Mouse (Mus musculus): ENCODE measurements around the gene Bcl2l1. TPM values are rescaled to one million over a fixed set of nuclear protein-coding genes. Genes with fewer than 3 reads are reported as not detected.

Gene Bcl2l1
- total RNA-seq, 2 experiments from 2014 or later = 19.6 to 21.4 TPM

DNA sequence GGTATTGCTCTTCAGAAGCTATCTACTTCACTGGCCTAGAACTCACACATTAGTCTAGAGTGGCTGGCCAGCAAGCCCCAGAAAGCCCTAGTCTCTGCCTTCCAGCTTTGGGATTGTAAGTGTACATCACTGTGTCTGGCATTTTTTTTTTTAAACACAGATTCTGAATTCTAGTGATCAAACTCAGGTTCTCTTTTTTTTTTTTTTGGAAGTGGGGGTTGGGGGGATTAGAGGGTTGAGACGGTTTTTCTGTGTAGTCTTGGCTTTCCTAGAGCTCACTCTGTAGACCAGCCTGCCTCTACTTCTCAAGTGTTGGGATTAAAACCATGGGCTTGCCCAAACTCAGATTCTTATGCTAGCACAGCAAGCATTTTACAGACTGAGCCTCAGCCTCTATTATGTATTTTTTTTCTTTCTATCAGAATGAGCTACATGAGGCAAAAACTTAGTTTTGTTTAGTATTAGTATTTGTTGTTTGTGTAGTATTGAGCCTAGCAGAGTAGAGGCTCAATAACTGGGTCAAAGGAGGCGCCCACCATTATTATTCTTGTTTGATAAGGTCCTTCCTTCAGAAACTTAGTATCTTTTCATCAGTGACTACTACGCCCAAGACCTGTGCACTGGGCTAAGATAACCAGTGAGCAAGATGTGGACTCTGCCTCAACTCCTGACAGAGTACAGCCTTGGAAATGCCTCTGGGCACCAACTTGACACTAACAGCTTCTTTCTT lies 6.9 kb downstream of the Bcl2l1 start:
- DNase-seq = no peak

DNA sequence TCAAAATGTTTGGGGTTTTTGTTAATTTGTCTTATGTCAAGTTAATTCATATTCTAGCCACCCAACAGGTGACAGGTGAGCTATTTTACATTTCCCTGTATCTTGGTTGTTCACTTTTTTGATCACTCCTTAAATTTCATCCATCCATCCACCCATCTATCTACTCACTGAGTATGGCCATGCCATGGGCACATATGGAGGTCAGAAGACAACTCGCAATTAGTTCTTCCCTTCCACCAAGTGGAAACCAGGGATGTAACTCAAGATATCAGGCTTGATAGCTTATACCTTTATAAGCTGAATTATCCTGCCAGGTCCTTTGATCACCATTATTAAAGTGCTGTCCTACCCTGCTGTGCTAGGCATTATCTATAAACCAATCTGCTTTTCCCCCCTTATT lies 7.8 kb downstream of the Bcl2l1 start:
- no peak for DNase-seq

DNA sequence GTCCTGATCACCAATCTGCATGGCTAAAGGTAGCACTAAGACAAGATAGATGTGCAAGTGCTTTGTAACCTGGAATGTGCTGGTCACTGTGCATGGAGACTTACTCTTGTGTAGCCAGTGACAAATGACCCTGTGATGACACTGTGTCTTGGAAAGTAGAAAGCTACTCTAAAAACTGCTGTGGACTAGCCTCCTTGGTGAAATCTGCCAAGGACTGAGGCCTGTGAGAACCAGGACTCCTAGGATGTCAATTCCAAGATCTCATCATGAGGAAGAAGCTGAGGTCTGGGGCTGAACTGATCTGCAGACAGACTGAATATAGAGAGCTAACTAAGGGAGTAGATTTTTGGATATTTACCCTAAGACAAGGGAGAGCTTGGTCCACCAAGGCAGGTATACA lies 10.0 kb downstream of the Bcl2l1 start:
- no peak for DNase-seq

DNA sequence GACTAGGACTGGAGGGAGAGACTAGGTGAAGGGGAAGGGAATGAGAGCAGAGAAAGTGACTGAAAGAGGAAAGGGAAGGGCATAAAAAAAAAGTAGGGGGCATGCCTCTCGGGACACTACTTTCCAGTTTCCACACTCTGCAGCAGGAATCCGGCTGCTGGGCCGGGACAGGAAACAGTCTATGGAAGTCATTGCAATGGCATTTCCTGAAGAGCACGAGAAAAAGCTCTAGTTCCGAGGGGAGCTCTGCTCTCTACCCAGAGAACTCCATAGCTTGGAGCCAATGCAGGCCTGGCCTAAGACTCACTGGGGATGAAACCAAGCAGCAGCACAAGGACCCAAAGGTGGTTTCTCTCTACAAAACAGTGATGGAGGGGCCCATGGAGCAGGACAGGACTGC lies 10.5 kb downstream of the Bcl2l1 start:
- DNase-seq = no peak

DNA sequence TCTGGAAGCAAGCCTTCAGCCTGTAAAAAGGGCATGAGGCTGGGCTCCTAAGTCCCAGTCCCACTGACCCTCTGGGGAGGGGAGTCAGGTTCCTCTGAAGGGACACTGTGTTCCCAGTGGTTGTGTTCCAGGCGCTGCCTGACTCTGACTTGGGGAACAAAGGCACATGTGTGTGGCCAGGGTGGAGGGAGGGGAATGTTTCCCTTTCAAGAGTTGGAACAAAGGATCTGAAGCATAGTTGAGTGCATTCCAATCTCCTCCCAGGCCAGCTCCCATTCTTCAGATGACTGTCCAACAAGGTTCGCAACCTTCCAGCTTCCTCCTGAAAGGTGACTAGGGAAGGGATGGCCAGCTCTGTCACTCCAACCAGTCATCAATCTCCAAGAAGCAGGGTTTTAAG lies 11.2 kb downstream of the Bcl2l1 start:
- no peak for DNase-seq

DNA sequence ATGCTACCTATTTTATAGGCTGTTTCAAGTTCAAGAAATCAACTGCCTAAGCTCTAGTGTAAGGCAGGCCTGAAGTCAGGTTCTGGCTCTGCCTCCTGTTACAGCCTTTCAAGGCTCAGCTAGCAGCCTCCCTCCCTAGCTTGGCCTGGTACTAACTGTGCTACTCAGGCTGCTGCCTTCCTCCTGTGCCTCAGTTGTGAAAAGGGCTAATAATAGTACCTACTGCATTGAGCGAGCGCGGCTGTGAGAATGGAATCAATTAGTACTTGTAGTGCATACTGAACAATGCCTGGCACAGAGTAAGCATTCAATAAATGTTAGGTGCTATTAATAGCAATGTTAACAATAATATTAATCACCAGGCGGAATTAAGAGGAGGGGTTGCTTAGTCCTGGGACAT lies 11.6 kb downstream of the Bcl2l1 start:
- DNase-seq = no peak

DNA sequence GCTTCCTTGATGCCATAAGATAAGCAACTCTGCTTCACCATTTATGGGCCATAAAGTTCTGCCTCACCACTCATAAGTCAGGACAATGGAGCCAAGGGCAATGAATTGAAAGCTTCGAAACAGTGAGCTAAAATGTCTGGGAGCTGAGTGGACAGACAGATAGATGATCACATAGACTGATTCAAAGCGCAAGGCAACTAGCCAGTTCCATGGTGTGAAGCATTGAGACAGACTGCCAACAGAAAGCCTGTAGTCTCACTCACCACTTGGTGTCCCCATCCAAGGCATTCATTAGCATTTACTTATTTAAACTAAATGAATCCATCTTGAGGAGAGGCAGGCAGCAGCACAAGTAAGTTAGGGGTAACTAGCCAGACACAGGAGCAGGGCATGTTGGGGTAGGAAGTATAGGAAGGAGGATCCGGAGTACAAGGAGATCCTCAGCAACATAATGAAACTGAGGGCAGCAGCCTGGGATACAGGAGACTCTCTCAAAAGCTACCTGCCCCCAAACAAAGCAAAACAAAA lies 12.4 kb downstream of the Bcl2l1 start:
- no peak for DNase-seq

DNA sequence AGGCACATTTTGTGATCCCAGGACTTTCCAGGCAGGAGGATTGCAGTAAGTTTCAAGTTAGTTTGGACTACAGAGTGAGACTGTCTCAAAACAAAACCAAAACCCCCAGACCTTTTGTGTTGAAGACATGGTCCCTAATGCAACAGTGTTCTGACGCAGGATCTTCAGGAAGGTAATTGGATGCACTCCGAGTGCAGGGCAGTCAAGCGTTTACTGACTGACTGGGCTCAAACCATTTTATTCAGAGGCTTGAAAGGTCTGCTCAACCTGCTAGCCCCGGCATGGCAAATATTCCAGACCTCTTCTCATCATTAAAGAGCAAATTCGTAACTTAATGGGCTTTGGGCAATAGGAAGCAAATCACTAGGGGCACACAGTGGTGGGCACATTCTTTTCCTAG lies 12.8 kb downstream of the Bcl2l1 start:
- no peak for DNase-seq

DNA sequence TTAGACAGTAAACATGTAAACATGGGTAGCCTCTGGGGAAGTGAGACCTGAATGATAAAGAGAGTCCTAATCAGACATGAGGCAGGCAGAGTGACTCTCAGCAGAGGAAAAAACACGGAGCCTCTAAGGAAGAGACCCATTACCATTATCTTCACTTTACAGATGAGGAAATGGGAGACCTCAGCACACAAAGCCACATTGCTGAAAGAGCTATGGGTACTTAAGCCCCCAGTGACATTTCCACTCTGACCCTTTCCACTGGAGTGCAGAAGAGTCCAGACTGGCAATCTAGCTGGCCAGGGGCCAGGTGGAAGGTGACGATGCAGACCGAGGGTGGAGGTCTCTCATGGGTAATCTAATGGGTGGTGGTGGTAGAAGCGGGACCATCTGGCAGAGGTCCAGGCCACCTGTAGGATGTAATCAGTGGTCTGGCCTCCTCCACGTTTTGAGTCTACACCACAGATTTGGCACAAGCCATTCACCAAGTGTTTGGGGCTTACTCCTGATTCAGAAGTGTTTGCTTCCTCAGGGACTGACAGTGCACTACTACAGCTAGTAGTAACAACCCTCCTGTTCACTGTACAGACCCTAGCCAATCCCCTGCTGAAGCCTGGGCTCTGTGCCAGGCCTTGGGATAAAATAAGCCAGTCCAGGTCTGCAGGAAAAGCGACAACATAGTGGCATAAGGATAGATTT lies 13.8 kb downstream of the Bcl2l1 start:
- peak; percentile 33 for DNase-seq

DNA sequence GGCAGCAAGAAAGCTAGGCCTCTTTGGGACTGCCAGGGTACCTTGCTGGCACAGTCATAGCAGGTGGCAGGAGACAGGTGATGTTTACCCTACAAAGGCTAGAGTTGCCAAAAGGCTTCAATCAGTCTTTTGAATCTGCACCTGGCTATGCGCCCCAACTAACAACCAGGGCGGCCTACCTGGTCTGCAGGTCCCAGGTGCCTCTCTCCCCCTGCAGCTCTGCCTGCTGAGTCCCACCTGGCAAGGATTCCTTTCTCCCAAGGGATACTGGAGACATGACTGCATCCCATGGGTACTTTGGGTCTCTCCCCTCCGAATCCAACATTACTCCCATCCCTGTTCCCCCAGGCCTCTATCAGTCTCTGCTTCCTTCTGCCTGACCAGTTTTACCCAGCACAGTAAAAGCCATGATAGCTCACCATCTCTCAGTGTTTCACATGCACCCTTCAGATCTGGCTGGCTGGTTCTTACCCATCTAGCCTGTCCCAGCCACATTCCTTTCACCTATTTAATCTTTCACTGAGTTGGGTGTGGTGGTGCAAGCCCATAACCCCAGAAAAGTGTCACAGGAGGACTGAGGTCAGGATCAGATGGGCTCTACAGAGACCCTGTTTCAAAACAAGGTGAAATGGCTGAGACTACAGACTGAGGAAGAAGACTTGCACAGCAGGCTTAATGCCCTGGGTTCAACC lies 14.7 kb downstream of the Bcl2l1 start:
- no peak for DNase-seq

DNA sequence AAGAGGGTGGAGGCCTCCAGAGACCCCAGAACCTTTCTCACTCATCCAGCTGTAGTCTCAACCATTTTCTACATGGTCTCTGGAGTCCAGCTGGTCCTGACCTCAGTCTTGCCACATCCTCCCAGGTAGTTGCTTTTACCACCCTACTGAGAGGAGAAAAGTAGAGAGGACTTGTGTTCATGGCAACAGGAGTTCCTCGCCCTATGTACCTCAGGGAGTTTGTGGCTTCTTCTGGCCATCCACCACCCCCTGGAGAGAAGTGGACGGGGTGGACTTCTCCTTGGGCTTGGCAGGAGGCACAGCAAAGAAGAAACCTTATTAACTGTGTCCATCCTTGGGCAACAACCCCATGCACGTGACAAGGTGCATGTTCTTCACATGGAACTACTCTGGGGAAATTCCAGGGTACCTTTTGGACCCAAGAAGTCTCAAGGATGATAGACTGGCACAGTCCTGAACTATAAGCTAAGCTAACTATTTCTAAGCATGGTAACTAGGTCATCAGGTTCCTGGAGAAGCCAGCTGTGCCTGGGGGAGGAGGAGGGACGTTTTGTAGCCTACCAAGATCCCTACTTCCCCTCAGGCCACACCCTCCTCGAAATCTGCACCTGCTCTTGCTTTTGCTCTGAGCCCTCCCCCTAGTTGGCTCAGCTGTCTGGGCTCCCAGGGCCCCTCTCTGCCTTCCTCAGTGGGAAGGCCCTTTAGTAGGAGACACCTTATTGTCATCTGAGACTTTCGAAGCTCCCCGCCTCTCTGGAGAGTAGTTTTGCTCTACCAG lies 15.5 kb downstream of the Bcl2l1 start:
- no peak for DNase-seq

DNA sequence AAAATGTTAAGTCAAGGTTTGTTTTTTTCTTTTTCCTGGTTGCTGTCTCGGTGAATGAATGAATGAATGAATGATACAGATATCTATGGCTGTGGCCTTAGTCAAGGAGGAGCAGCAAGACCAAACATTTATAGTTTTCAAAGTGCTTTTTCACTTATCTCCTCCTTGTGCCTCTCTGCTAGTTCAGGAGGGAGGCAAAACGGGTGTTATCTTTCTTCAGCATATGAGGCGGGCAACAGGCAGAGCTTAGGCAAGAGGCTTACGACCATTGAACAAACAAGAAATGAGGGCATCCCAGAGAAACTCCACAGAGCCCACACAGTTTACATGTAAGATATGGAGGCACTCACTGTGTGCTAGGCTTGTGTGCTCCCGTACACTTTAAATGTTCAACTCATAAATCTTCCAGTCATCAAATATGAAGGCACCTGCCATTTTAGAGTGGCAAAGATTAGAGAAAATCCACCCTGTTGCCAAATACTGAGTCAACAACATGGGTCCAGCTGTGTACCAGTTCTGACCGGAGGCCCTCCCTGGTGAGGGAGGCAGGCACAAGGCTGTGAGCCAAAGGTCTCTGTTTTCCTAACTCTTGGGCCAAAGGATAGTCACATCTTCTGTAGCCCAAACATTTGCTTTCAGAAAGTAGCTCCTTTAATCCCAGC lies 17.2 kb downstream of the Bcl2l1 start:
- no peak for DNase-seq

DNA sequence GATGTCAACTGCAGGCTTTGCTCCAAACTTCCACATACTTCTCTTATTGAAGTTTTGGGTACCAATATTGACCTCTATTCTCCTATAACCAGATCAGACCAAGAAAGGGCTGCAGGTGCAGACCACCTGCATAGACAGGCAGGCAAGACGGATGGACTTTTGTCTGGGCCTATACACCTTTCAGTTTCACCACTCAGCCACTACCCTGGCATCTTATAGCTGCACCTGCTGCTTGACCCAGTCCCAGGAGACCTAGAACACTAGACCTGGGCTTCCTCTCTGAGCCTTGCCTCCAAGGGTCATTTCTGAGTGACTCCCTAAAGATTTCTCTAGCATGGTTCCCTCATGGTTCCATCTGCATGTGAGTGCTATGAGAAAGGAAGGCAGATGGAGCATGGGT lies 18.3 kb downstream of the Bcl2l1 start:
- DNase-seq = no peak

DNA sequence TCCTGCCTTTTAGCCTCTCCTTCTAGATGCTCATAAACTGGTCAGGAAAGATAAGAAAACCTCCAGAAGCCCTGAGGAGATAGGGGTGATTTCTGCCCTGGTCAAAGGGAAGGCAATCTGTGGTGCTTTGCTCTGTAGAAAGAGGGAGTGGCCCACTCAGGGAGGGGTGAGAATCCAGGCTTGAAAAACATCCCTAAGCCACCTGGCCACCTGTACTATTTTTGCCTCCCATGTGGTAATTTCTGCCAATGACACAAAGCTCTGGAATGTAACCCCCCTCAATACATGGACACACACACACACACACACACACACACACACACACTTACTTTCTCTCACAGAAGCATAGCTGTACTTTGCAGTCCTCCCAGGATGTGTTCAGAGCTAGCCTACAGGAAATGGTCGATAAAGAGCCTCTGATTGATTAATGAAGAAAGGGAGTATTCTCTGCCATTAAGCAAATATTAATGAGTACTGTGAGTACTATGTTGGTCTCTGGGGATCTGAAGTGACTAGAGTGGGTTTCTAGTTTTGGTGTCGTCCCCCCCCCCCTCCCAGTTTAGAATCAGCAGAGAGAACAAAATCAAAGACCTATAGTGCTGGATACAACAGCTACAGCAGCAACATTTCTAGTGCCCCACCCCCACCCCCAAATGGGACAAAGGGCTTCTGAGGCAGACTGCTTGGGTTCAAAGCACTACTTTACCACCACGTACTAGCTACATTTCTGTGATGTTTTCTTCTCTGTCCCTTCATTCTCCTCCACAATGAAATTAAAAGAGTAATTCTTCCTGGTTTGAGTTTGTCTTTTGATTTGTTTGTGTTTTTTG lies 20.0 kb downstream of the Bcl2l1 start:
- DNase-seq = no peak

DNA sequence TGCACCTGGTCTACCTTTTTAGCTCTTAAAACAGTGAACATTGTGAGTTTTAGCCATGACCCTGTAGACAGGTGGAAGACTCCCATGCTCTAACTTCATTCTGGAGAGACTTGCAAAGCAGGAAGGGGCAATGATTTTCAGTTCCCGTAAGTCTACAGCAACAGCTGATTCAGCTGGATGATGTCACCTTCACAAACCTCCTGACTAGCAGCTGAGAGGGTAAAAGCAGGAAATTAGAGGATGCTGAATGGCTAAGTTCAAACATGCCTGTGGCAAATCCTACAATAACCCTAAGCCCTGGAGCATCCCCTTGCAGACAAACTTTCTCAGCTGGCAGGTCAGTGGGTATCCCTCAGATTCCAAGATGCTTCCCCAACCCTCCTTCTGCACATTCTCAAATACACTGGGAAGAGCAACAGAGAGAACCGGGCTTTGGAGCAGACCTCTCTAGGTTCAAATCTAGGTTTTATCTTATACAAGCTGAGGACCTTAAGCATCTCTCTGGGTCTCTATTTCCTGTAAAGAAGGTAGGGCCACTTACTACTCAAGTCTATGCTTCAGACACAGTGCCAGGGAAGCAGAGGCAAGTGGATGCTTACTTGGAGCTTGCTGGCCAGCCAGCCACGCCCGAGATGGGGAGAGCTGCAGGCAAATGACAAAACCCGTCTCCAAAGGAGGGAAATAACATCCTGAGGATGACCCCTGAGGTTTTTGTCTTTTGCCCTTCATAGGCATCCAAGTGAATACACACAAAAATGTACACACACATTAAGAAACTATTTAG lies 21.2 kb downstream of the Bcl2l1 start:
- no peak for DNase-seq

DNA sequence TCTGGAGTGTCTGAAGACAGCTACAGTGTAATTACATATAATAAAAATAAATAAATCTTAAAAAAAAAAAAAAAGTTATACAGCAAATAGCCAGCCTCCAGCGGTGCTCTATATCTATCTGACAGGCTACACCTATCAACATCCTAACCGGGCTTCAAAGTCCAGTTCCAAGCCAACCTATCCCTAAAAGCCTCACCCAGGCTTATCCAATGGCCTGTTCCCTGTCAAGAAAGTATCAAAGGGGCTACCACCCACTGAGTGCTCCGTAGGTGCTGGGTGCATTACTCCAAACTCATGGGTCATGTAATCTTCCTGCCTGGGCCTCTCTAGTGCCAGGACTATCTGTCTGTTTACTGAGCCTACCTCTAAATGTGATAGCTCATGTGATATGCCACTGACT lies 23.4 kb downstream of the Bcl2l1 start:
- DNase-seq = no peak

DNA sequence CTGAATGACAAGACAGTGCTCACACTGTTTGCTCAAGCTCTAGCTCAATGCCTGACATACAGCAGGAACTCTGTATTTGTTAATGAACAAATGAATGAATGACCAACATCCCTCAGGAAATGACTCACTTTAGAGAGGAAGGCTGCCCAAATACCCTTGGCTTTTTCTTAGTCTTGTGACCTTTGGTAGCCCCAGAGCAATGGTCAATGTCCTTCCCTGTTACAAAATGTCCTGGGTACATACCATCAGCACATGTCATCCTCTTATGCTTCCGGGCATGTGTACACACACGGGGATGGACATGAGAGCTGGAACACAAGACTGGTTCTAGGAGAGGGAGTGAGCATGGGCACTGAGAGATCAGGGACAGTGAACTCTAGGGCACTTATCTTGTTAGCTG lies 25.5 kb downstream of the Bcl2l1 start:
- DNase-seq = no peak

DNA sequence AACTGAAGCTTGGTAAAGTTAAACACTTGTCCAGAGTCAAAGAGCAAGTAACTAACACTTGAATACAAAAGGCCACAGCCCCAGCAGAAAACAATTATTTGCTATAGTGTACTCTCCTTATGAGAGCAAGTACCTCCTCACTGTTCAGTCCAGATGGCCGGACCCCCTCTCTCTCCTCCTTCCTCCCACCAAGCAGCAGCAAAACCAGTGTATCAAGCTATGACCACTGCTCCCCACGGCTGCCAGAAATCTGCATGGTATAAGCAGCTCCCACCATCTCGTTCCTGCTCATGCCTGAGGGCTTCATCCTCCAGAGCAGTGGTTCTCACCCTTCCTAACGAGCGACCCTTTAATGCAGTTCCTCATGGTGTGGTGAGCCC lies 26.4 kb downstream of the Bcl2l1 start:
- no peak for DNase-seq

DNA sequence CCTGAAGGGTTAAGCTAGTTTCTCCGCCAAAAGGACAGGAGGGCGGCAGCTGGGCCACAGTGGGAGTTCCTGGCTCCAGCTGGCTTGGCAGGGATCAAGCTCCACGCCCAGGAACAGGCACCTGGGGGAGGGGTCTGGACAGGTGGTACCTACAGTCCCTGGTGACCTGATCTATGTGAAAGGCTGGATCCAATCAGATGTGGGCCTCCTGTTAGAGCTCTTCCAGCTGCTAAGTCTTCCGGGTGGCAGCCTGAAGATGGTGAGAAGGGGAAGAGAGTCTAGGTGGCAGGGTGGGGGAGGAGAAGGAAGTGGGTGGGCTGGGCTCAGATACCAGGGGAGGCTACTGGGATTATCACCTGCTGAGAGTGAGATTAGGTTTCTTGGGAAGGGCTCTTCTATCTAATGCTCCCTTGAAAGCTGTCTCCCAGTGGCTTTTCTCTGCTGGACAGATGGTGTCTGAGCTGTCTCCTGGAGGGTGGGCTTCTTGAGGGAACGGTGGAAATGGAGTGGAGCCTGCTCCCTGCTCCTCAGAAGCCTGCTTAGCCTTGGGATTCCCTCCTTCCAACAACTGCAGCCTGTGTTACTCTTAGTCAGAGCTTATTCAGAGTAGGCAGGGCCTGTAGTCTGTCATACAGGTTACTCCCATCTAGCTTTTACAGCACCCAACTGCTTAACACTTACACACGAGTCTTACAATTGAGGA lies 27.0 kb downstream of the Bcl2l1 start:
- no peak for DNase-seq

DNA sequence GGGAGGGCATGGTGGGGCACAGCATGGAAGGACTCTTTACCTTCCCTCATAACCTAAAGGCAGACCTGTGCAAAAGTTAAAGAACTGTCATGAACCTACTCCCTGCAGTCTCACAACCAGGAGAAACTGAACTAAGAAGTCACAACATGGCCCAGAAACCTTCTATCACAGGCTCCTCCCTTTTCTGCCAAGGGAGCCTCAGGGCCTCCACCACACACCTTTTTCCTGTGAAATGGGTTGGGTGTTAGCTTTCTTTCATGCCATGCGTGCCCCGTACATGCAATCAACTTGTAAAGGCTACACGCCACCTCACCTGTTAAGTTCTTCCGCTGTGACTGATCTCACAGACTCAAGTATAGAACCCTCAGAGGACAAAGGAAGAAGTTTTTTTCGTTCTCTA lies 28.4 kb downstream of the Bcl2l1 start:
- DNase-seq = no peak

Data from gastrocnemius, postnatal 10 days (tissue).